Mouse (Mus musculus): ENCODE results near the gene Angptl4.
A peak's percentile ranks its signal among the peaks of the same experiment; 100 is the strongest.
"Not testable (repeated sequence)": the region's sequence is repeated elsewhere in the genome, so short reads cannot be mapped to it uniquely, and the experiment has no call there.

The Angptl4 gene

DNA sequence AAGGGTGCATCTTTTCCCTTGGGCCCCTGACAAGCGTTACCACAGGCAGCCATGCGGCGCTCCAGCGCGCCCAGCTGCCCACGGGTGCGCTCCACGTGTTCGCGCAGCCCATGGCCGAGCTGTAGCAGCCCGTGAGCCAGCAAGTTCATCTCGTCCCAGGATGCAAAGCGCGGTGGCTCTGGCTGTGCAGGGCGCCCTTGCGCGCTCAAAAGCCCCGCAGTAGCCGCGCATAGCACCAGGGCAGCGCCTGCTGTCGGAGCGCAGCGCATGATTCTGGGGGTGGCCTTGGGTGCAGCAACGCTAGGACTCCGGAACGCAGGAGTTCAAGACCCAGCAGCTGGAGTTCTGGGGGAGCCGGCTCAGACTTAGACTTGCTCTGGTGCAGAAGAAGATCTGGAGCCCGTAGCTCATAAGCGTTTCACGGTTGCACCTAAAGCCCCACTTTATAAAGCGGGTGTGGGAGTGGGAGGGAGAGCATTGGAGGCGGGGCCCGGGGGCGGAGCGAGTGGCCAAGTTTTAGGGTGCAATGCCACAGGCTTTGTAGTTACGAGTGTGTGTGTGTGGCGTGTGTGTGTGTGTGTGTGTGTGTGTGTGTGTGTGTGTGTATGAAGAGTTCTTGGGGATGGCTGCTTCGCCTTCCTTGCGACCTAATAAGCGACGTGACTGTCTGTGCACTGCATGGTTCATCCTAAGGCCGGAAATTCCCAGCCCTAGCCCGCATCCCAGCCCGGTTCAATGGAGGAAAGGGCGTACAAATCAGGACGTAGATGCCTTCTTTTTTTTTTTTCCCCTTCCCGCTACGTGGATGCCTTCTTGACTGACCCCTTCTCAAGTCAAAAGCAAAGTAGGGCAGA is at the start of gene Angptl4:
Gene Angptl4 (minus strand): TSS at position 707 of the 854 bp plus-strand sequence.
- DNase-seq = peak; percentile 82 to 88

- DNase-seq = no peak
Measured at GRCm38 (mm10) chr17:33829561-33829960, 47.9 kb upstream of the Angptl4 start.

DNA sequence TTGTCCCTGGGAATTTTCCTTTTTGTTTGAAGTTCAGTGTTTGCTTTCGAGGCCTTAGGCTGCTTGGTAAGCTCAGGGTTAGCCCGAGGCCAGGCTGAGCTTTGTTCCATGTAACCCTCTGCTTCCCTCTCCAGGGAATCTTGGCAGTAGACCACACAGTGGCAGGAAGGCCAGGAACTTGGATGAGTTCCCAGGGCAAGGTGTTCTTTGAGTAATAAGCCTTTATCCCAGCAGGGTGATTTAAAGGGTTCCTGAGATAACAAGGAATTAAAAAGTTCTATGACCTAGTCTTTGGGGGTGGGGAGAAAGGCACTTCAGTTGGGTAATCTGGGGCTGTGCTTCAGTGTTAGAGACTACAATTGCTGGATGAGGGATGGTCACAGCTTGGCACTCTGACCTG is 47.3 kb upstream of the Angptl4 start:
- DNase-seq = peak; percentile 73 to 79

DNA sequence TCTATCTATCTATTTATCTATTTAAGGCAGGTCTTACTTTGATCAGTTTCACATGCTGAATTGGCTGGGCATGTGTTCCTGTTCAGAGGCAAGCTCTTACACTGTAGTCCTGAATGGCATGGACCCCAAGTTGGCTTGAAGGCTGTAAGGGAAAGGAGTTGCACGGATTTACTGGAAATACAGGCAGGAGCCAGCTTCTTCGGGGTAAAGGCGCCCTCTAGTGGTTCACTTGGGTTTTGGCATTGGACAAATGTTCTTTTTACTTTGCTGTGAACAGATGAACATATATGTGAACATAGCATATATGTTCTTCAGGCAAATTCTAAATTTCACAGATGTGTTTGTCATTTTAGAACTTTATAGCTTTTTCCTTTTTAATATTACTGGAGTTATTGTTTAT is 45.2 kb upstream of the Angptl4 start:
- DNase-seq = peak; percentile 58 to 84

GRCm38 (mm10) chr17:33825462-33825861 is 43.8 kb upstream of the Angptl4 start:
- DNase-seq = no peak

DNA sequence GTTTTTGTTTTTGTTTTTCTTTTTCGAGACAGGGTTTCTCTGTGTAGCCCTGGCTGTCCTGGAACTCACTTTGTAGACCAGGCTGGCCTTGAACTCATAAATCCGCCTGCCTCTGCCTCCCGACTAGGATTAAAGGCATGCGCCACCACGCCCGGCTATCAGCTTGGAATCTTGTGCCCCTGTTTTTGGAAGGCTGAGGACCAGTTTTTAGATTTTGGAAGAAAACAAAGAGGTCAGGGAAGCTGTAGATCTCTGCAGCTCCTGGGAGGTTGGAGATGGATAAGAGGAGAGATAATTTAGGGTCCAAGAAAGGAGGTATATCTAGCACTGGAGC is 43.3 kb upstream of the Angptl4 start:
- DNase-seq = not testable (repeated sequence)

GRCm38 (mm10) chr17:33824084-33824996 is 42.7 kb upstream of the Angptl4 start, which contains the start of the genes Rps28 and Ndufa7:
Rps28 (minus strand) TSS chr17:33824562.
Ndufa7 (plus strand) TSS chr17:33824572.
- peak; percentile 98 to 100 for DNase-seq

DNA sequence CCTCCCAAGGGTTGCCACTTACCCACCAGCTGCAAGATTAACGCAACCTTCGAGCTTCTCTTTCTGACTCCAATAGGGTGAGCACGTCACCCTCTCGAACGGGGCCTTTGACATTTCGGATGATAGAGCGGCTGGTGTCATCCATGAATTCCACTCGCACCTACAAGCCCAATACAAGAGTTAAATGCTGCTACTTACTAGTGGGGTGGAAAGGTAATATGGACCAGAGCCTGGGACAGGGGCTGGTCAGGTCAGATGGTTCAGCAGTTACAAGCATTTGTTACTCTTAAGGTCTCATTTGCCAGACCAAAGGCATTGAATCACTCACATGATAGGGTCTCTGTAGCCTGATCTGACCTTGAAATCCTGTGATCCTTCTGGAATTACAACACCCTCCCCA is 41.5 kb upstream of the Angptl4 start:
- not testable (repeated sequence) for DNase-seq

DNA sequence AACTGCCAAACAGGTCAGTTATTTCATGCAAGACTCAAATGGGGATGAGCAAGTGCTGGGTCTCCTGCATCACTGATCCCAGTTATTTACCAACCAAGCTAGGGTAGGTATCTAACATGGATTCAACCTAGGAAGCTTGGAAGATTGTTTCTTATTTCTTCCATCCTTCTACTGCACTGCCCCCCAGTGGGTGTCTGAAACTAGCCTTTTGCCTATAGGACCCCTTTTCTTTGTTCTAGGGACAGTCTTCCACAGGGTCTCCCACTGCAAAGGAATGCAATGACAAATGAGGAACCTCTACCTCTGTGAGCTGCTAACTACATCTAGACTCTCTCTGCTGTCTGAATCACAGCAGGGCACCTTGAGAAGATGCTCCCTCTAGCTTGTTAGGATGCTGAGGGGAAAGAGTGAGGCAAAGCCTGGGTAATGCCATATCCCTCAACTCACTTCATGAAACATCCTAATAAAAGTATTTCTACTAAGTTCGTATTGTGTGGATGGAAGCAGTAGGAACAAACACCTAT is 40.9 kb upstream of the Angptl4 start:
- no peak for DNase-seq

DNA sequence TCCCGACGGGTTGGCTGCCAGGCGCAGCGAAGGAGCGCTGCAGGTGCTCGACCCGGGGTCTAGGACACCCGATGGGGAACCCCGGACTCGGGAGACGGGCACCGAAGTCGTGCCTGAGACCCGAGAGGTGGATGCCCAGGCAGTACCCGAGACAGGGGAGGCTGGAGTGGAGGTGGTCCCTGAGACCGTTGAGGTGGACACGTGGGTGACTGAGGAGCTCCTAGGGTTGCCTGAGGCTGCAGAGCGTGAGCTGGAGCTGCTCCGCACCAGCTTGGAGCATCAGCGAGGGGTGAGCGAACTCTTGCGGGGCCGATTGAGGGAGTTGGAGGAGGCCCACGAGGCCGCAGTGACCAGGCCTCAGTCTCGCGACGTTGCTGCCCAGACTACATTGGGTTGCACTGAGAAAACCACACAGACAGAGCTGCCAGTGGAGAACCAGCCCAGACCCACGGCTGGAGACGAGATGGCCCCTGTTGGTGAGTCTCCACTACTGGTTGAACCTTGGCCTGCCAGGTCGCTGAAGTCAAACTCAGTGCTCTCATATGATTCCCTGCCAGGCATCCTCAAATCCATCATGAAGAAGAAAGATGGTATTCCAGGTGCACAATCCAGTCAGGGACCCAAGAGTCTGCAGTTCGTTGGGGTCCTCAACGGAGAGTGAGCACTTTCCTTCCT is 36.5 kb upstream of the Angptl4 start:
- no peak for DNase-seq

- DNase-seq = peak; percentile 90 to 98
Measured at GRCm38 (mm10) chr17:33817184-33817968, 35.7 kb upstream of the Angptl4 start.

DNA sequence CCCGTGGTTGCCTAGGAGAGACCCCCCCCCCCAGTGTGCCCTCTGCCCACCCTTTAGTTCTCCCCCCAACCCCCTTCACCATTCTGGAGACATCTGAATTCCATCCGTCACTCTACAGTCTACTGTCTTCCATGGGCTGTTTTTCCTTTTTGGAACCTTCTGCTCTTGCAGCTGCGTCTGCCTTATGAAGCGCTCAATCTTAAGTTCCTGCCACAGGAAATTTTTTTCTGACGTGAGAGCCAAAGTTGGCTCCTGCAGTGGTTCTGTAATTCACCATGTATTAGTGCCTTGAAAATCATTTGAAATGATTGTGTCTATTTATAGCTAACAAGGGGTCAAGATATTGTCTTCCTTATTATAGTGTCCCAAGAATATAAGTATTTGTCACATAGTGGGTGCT is 35.0 kb upstream of the Angptl4 start:
- DNase-seq = peak in 1 of 2 experiments; percentile 29

DNA sequence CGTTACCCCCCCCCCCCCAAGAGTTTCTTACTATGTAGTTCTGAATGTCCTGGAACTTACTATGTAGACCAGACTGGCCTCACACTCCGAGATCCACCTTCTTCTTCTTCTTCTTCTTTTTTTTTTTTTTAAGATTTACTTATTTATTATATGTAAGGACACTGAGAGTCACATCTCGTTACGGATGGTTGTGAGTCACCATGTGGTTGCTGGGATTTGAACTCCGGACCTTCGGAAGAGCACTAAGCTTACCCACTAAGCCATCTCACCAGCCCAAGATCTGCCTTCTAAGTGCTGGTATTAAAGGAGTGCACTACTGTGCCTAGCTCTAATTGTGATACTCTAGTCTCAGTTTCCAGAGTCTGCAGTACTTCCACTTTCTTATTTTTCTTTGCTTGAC is 33.8 kb upstream of the Angptl4 start:
- no peak for DNase-seq

DNA sequence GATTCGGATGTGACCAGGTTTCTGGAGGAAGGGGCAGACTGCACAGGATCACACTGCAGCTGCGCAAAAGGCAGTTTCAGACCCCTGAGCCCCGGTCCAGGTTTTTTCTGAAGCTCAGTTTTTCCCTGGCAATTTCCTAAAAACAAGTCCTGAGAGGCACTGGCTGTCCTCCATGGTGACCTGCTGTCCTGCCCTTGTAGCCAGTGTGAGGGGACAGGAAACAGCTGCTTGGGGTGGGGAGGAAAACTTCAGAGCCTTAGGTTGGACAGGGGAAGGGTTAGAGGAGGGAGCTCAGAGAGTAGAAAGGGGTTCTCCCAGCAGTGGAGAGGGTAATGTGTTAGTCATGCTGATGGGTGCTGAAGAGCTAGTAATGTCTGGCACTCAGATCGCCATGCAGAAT is 31.4 kb upstream of the Angptl4 start:
- DNase-seq = peak; percentile 78 to 90

DNA sequence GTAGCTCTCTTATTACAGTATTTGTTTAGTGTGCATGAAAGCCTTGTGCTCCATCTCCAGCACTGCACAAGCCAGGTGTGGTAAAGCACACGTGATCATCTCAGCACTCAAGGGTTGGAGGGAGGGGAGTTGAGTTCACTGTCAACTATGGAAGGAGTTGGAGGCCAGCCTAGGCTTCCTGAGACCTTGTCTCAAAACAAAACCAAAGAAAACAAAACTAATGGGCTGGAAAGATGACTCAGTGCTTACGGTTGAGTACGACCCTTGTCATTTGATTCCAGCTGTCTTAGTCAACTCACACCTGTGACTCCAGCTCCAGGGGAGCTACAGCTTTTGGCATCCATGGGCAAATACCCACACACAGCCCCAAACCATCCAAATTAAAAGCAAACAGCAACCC is 30.8 kb upstream of the Angptl4 start:
- DNase-seq = peak in 1 of 2 experiments; percentile 25

DNA sequence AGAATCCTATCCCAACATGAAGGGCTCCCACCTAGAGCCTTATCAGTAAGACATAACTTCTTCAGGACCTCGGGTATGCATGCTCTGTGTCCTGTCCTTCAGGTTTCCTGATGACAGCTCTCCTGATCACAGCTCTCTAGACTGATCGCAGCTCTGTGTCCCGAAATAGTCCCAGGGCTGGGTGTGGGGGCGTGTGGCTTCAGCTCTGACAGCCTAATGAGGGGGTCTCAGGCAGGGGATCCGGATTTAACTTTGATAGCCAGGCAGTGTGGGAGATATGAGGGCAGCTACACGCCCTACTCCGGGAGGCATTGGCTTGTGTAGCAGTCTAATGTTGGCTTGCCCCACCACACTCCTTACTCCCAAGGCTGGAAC is 29.5 kb upstream of the Angptl4 start:
- DNase-seq = peak in 1 of 2 experiments; percentile 28

DNA sequence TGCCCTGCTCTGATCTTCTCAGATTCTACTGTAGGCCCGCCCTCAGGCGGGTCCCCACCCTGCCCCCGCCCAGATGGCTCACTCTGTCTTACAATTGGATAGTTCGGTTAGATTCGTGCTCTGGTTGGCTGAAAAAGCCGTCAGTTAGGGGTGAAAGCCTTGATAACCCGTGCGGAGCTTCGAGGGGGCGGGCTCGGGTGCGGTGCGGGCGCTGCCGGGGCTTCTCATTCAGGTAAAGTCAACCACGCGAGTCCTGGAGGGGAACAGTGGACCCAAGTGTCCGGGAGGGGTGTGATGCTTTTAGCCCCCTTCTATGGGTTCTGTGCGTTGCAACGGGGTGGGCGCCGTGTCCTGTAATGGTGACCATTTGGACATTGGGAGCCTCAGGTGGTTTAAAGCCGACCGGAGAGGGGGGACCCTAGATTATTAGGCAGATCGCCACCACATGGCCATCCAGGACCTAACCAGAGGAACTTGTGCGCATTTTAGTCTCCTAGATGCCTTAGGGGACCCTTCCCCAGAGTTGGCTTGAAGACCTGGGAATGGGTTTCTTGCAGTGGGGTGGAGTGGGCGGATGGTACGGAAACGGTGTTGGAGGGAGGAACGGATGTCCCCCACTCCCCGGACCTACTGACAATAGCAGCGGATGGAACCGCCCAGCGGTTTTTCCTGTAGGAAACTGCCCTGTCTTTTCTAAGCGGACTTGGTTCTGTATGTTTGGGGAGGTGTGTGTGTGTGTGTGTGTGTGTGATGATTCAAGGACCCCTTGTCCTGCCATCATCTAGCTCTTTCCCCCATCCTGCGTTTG is 28.9 kb upstream of the Angptl4 start, which contains the start of gene Kank3:
Gene Kank3 (plus strand): TSS at position 186 of the 808 bp plus-strand sequence.
- DNase-seq = peak; percentile 92 to 97

DNA sequence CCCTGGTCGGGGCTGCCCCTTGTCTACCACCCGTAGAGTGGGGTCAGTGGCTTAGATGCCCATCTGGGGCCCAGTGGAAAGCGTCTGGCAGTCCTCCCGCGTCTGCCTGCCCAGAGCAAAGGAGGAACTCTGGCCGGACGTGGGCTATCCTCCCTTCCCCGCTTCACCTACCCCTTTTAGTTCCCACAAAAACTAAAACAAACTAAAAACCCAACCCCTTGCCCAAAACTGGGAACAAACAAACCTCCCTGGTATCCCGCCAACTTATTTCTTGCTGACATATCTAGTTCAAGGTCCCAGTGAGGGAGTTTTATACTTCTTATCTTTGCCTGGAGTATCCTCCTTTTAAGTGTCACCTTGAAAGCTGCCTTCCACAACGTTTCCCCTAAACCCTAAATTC is 26.6 kb upstream of the Angptl4 start:
- DNase-seq = no peak

GRCm38 (mm10) chr17:33807181-33807888 is 25.7 kb upstream of the Angptl4 start:
- DNase-seq = no peak

- peak; percentile 44 to 60 for DNase-seq
Measured at GRCm38 (mm10) chr17:33804745-33805144, 23.1 kb upstream of the Angptl4 start.
